Mouse (Mus musculus): Measurements from ENCODE around the gene Sde2. TPM values are rescaled to one million over a fixed set of nuclear protein-coding genes. Genes with fewer than 3 reads are reported as not detected.
A peak's percentile ranks its signal among the peaks of the same experiment; 100 is the strongest.

Sde2 gene
- 22.3 TPM in 2 replicates for polyA plus RNA-seq (2014; fragmentation: Nextera tagmentation; extraction: Ambion mirVana)

GRCm38 (mm10) chr1:180850316-180851270 is at the start of gene Sde2:
Sde2 (plus strand) TSS chr1:180851127.
- peaks cover 15 to 32% of the 10 kb centered on the region in 2 experiments for H3K4me1 ChIP-seq (ENCODE audit: control insufficient read depth in 2 of 2, insufficient read depth in 2 of 2, low read length in 2 of 2)
- under 1% methylated on average over 75 of the region's 77 CpGs for WGBS
- peak within 1 kb of the TSS; percentile 78 to 79 for H3K4me3 ChIP-seq (ENCODE audit: control insufficient read depth in 1 of 2, insufficient read depth in 1 of 2, low read depth in 1 of 2, low read length in 2 of 2)
- H3K9ac ChIP-seq (ENCODE audit: low read length), result peak within 1 kb of the TSS; percentile 91
- peaks cover 8% of the 10 kb centered on the region for H3K36me3 ChIP-seq (ENCODE audit: control insufficient read depth, insufficient read depth, low read length)
- H3K9me3 ChIP-seq (ENCODE audit: control insufficient read depth, low read length), result no peaks in the 10 kb centered on the region
- H3K27me3 ChIP-seq (ENCODE audit: control insufficient read depth, insufficient read depth, low read length), result no peaks in the 10 kb centered on the region
- peak; percentile 98 for ATAC-seq (ENCODE audit: insufficient number of reproducible peaks, insufficient read depth, low FRiP score, low read depth)
- H3K27ac ChIP-seq (replicated peaks in 1 of 2; ENCODE audit: control insufficient read depth in 1 of 2, insufficient read depth in 1 of 2, low read depth in 2 of 2, low read length in 2 of 2), result peak within 1 kb of the TSS; percentile 98 to 100
- peak within 1 kb of the TSS; percentile 84 for H3K4me2 ChIP-seq (ENCODE audit: low read length)

GRCm38 (mm10) chr1:180801466-180801994 is 49.4 kb upstream of the Sde2 start:
- H3K27ac ChIP-seq (replicated peaks in 1 of 2; ENCODE audit: control insufficient read depth in 1 of 2, insufficient read depth in 1 of 2, low read depth in 2 of 2, low read length in 2 of 2), result peak overlapping the region; percentile 10 to 55; a peak in 3 of 4 replicates
- H3K4me3 ChIP-seq (ENCODE audit: control insufficient read depth in 1 of 2, insufficient read depth in 1 of 2, low read depth in 1 of 2, low read length in 2 of 2), result no peak overlapping the region
- no peak overlapping the region for H3K9ac ChIP-seq (ENCODE audit: low read length)
- peaks cover 6% of the 10 kb centered on the region; the same call in 1 of the 2 replicates for H3K9me3 ChIP-seq (ENCODE audit: control insufficient read depth, low read length)
- no peaks in the 10 kb centered on the region for H3K27me3 ChIP-seq (ENCODE audit: control insufficient read depth, insufficient read depth, low read length)
- H3K4me1 ChIP-seq (ENCODE audit: control insufficient read depth in 2 of 2, insufficient read depth in 2 of 2, low read length in 2 of 2), result peaks cover 0 to 6% of the 10 kb centered on the region in 2 experiments; a peak in 1 of 4 replicates
- peak; percentile 15; the same call in 1 of the 2 replicates for ATAC-seq (ENCODE audit: insufficient number of reproducible peaks, insufficient read depth, low FRiP score, low read depth)
- H3K36me3 ChIP-seq (ENCODE audit: control insufficient read depth, insufficient read depth, low read length), result peaks cover 59% of the 10 kb centered on the region
- no peak overlapping the region for H3K4me2 ChIP-seq (ENCODE audit: low read length)
- WGBS, result 49% methylated on average over 3 of the region's 3 CpGs

- Histone ChIP-seq H3K4me3 (ENCODE audit: control insufficient read depth in 1 of 2, insufficient read depth in 1 of 2, low read depth in 1 of 2, low read length in 2 of 2) (no peak overlapping the region), H3K4me2 (ENCODE audit: low read length) (no peak overlapping the region), H3K4me1 (ENCODE audit: control insufficient read depth in 2 of 2, insufficient read depth in 2 of 2, low read length in 2 of 2) (peaks cover 0 to 8% of the 10 kb centered on the region in 2 experiments; a peak in 2 of 4 replicates), H3K27me3 (ENCODE audit: control insufficient read depth, insufficient read depth, low read length) (no peaks in the 10 kb centered on the region), H3K27ac (replicated peaks in 1 of 2; ENCODE audit: control insufficient read depth in 1 of 2, insufficient read depth in 1 of 2, low read depth in 2 of 2, low read length in 2 of 2) (no peak overlapping the region), H3K36me3 (ENCODE audit: control insufficient read depth, insufficient read depth, low read length) (peaks cover 80% of the 10 kb centered on the region), H3K9ac (ENCODE audit: low read length) (no peak overlapping the region), H3K9me3 (ENCODE audit: control insufficient read depth, low read length) (no peaks in the 10 kb centered on the region)
- no peak for ATAC-seq (ENCODE audit: insufficient number of reproducible peaks, insufficient read depth, low FRiP score, low read depth)
- 86% methylated on average over 6 of the region's 6 CpGs for WGBS
Observed at GRCm38 (mm10) chr1:180803881-180804280, 47.0 kb upstream of the Sde2 start.

- H3K36me3 ChIP-seq (ENCODE audit: control insufficient read depth, insufficient read depth, low read length), result peaks cover 71% of the 10 kb centered on the region
- H3K27ac ChIP-seq (replicated peaks in 1 of 2; ENCODE audit: control insufficient read depth in 1 of 2, insufficient read depth in 1 of 2, low read depth in 2 of 2, low read length in 2 of 2), result no peak overlapping the region
- WGBS, result 68% methylated on average over 5 of the region's 5 CpGs
- H3K4me3 ChIP-seq (ENCODE audit: control insufficient read depth in 1 of 2, insufficient read depth in 1 of 2, low read depth in 1 of 2, low read length in 2 of 2), result peak overlapping the region in 1 of 2 experiments; percentile 16; a peak in 1 of 4 replicates
- peaks cover 0 to 18% of the 10 kb centered on the region in 2 experiments; a peak in 2 of 4 replicates for H3K4me1 ChIP-seq (ENCODE audit: control insufficient read depth in 2 of 2, insufficient read depth in 2 of 2, low read length in 2 of 2)
- H3K9me3 ChIP-seq (ENCODE audit: control insufficient read depth, low read length), result no peaks in the 10 kb centered on the region
- H3K9ac ChIP-seq (ENCODE audit: low read length), result no peak overlapping the region
- no peak for ATAC-seq (ENCODE audit: insufficient number of reproducible peaks, insufficient read depth, low FRiP score, low read depth)
- H3K4me2 ChIP-seq (ENCODE audit: low read length), result no peak overlapping the region
- H3K27me3 ChIP-seq (ENCODE audit: control insufficient read depth, insufficient read depth, low read length), result no peaks in the 10 kb centered on the region
Observed at GRCm38 (mm10) chr1:180808831-180809230, 42.1 kb upstream of the Sde2 start.

GRCm38 (mm10) chr1:180810976-180811375 is 40.0 kb upstream of the Sde2 start:
- Histone ChIP-seq H3K9me3 (ENCODE audit: control insufficient read depth, low read length) (no peaks in the 10 kb centered on the region), H3K36me3 (ENCODE audit: control insufficient read depth, insufficient read depth, low read length) (peaks cover 50% of the 10 kb centered on the region), H3K4me1 (ENCODE audit: control insufficient read depth in 2 of 2, insufficient read depth in 2 of 2, low read length in 2 of 2) (peaks cover 3 to 33% of the 10 kb centered on the region in 2 experiments; a peak in 3 of 4 replicates), H3K9ac (ENCODE audit: low read length) (peak overlapping the region; percentile 56; the same call in 1 of the 2 replicates), H3K4me2 (ENCODE audit: low read length) (peak overlapping the region; percentile 60), H3K27ac (replicated peaks in 1 of 2; ENCODE audit: control insufficient read depth in 1 of 2, insufficient read depth in 1 of 2, low read depth in 2 of 2, low read length in 2 of 2) (no peak overlapping the region), H3K27me3 (ENCODE audit: control insufficient read depth, insufficient read depth, low read length) (no peaks in the 10 kb centered on the region), H3K4me3 (ENCODE audit: control insufficient read depth in 1 of 2, insufficient read depth in 1 of 2, low read depth in 1 of 2, low read length in 2 of 2) (peak overlapping the region; percentile 20 to 98)
- no peak for ATAC-seq (ENCODE audit: insufficient number of reproducible peaks, insufficient read depth, low FRiP score, low read depth)
- WGBS, result 75% methylated on average over 7 of the region's 7 CpGs

GRCm38 (mm10) chr1:180811596-180812462 is 39.1 kb upstream of the Sde2 start:
- Histone ChIP-seq H3K9ac (ENCODE audit: low read length) (peak overlapping the region; percentile 100), H3K4me1 (ENCODE audit: control insufficient read depth in 2 of 2, insufficient read depth in 2 of 2, low read length in 2 of 2) (peaks cover 3 to 33% of the 10 kb centered on the region in 2 experiments; a peak in 3 of 4 replicates), H3K4me3 (ENCODE audit: control insufficient read depth in 1 of 2, insufficient read depth in 1 of 2, low read depth in 1 of 2, low read length in 2 of 2) (peak overlapping the region; percentile 98 to 100), H3K9me3 (ENCODE audit: control insufficient read depth, low read length) (no peaks in the 10 kb centered on the region), H3K36me3 (ENCODE audit: control insufficient read depth, insufficient read depth, low read length) (peaks cover 44% of the 10 kb centered on the region), H3K27ac (replicated peaks in 1 of 2; ENCODE audit: control insufficient read depth in 1 of 2, insufficient read depth in 1 of 2, low read depth in 2 of 2, low read length in 2 of 2) (peak overlapping the region; percentile 100), H3K4me2 (ENCODE audit: low read length) (peak overlapping the region; percentile 60), H3K27me3 (ENCODE audit: control insufficient read depth, insufficient read depth, low read length) (no peaks in the 10 kb centered on the region)
- 3% methylated on average over 27 of the region's 27 CpGs for WGBS
- no peak for ATAC-seq (ENCODE audit: insufficient number of reproducible peaks, insufficient read depth, low FRiP score, low read depth)

All from heart, embryonic 14.5 days (tissue).